Mouse (Mus musculus) cerebellum, postnatal 10 days (tissue): ENCODE results near the gene A630076J17Rik.

Experiments used
- DNase-seq, 2 experiments: peaks; one replicate each; pipeline ENCODE4 v3.0.0; 2021; ENCODE audit warnings: mixed read lengths in 2 of 2

A630076J17Rik gene

GRCm38 (mm10) chr3:107230527-107230926, at the start of gene A630076J17Rik:
Gene A630076J17Rik (plus strand): TSS chr3:107230614.
- no peak for DNase-seq

- no peak for DNase-seq
These were observed 49.6 kb upstream of the A630076J17Rik start for GRCm38 (mm10) chr3:107180860-107181259.

GRCm38 (mm10) chr3:107182756-107183155, 47.7 kb upstream of the A630076J17Rik start, which contains the start of gene Kcna10:
Gene Kcna10 (plus strand): TSS chr3:107183056.
- no peak for DNase-seq

- DNase-seq: peak; percentile 48 to 62
These were observed 47.2 kb upstream of the A630076J17Rik start for GRCm38 (mm10) chr3:107183178-107183577.

- no peak for DNase-seq
These were observed 44.8 kb upstream of the A630076J17Rik start for GRCm38 (mm10) chr3:107185597-107185996.

GRCm38 (mm10) chr3:107187022-107187421, 43.4 kb upstream of the A630076J17Rik start:
- DNase-seq: no peak

- peak; percentile 89 to 93 for DNase-seq
These were observed 42.1 kb upstream of the A630076J17Rik start for GRCm38 (mm10) chr3:107188226-107188899.

- no peak for DNase-seq
These were observed 28.9 kb upstream of the A630076J17Rik start for GRCm38 (mm10) chr3:107201310-107202180.

GRCm38 (mm10) chr3:107204413-107204812, 26.0 kb upstream of the A630076J17Rik start:
- DNase-seq: no peak

- DNase-seq: no peak
These were observed 25.2 kb upstream of the A630076J17Rik start for GRCm38 (mm10) chr3:107205170-107205569.

GRCm38 (mm10) chr3:107205994-107206393, 24.4 kb upstream of the A630076J17Rik start:
- peak; percentile 84 to 89 for DNase-seq

- no peak for DNase-seq
These were observed 23.8 kb upstream of the A630076J17Rik start for GRCm38 (mm10) chr3:107206490-107207150.

GRCm38 (mm10) chr3:107207625-107208253, 22.7 kb upstream of the A630076J17Rik start:
- no peak for DNase-seq

GRCm38 (mm10) chr3:107214606-107215005, 15.8 kb upstream of the A630076J17Rik start:
- no peak for DNase-seq

- no peak for DNase-seq
These were observed 13.9 kb upstream of the A630076J17Rik start for GRCm38 (mm10) chr3:107216400-107217100.

GRCm38 (mm10) chr3:107217101-107217480, 13.3 kb upstream of the A630076J17Rik start:
- no peak for DNase-seq

GRCm38 (mm10) chr3:107218572-107218971, 11.8 kb upstream of the A630076J17Rik start:
- DNase-seq: no peak

- DNase-seq: no peak
These were observed 8.8 kb upstream of the A630076J17Rik start, which contains the start of gene Cym for GRCm38 (mm10) chr3:107221608-107222007. Gene Cym (minus strand): TSS chr3:107221732.

- DNase-seq: no peak
These were observed 7.2 kb upstream of the A630076J17Rik start for GRCm38 (mm10) chr3:107223230-107223629.

GRCm38 (mm10) chr3:107225820-107226219, 4.6 kb upstream of the A630076J17Rik start:
- DNase-seq: no peak

- DNase-seq: no peak
These were observed 1.2 kb upstream of the A630076J17Rik start for GRCm38 (mm10) chr3:107229221-107229620.

- DNase-seq: no peak
These were observed 592 bp upstream of the A630076J17Rik start for GRCm38 (mm10) chr3:107229822-107230221.
